Mouse (Mus musculus): ENCODE measurements at regions not wholly inside any gene's neighbourhood (a gene's known extent, or its start where the extent isn't known, plus 50 kb on each side); places are given as distances from the start of the nearest gene placed in this dataset.

DNA sequence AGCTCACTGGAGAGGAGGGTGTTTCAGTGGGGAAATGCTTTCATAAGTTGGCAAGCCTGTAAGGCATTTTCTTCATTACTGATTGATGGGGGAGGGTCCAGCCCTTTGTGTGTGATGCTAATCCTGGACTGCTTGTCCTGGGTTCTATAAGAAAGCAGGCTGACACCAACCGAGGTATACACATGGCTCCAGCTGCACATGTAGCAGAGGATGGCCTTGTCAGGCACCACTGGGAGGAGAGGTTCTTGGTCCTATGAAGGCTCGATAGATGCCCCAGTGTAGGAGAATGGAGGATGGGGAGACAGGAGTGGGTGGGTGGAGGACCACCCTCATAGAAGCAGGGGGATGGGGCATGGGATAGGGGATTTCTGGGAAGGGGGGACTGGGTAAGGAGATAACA lies 151.0 kb downstream of the Fam173b start:
- Histone ChIP-seq H3K9ac (ENCODE audit: low read depth, poor library complexity, severe bottlenecking) (no peak overlapping the region), H3K4me3 (ENCODE audit: low read depth, low read length) (no peak overlapping the region), H3K9me3 (replicated peaks; ENCODE audit: control insufficient read depth, insufficient read depth, low read length, poor library complexity, severe bottlenecking) (no peaks in the 10 kb centered on the region), H3K27ac (ENCODE audit: insufficient read depth, low read length) (no peak overlapping the region), H3K36me3 (ENCODE audit: control insufficient read depth, insufficient read depth, low read length, poor library complexity, severe bottlenecking) (no peaks in the 10 kb centered on the region), H3K4me1 (ENCODE audit: control insufficient read depth, insufficient read depth, low read length) (no peaks in the 10 kb centered on the region), H3K27me3 (ENCODE audit: control insufficient read depth, insufficient read depth, low read length, poor library complexity, severe bottlenecking) (no peaks in the 10 kb centered on the region)
- TF ChIP-seq EP300 (IDR thresholded peaks at IDR 0.05; ENCODE audit: insufficient read depth, low read depth, low read length) (no peak), POLR2A (IDR thresholded peaks at IDR 0.05; ENCODE audit: insufficient read depth, low read length) (no peak), CTCF (IDR thresholded peaks at IDR 0.05; ENCODE audit: low read depth, low read length) (no peak)

DNA sequence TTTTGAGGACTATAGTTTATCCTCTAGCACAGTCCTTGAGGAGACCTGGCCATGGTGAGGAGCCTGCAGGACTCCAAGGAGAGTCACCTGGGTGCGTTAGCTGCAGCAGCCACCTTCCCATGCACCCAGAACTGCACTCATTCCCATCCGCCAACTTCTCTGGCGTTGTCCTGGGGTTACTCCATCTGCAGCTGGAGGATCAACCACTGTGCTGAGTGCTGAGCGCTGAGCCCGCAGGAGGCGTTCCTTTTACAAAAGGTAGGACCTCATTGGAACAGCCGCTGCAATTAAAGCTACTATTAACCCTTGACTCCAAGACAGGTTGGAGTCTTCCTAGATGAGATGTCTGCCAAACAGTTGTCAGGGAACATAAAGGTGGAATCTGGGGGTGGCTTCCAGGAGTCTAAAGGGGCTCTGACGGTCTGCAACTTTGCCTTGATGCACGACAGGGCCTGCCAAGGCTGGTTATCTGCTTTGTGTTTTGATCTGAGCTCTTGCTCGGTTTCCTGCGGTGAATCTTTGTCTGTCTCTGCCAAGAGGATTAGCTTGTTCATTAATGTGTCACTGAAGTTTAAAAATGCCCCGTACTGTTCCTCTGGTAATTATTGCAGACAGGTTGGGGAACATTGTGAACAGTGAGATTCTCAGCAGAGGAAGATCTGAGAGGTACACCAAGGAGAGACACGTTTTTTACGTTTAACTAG lies 152.1 kb downstream of the Fam173b start:
- H3K36me3 ChIP-seq (ENCODE audit: control insufficient read depth, insufficient read depth, low read length, poor library complexity, severe bottlenecking): no peaks in the 10 kb centered on the region
- TF ChIP-seq POLR2A (IDR thresholded peaks at IDR 0.05; ENCODE audit: insufficient read depth, low read length): no peak
- no peak for TF ChIP-seq EP300 (IDR thresholded peaks at IDR 0.05; ENCODE audit: insufficient read depth, low read depth, low read length)
- TF ChIP-seq CTCF (IDR thresholded peaks at IDR 0.05; ENCODE audit: low read depth, low read length): no peak
- H3K27me3 ChIP-seq (ENCODE audit: control insufficient read depth, insufficient read depth, low read length, poor library complexity, severe bottlenecking): no peaks in the 10 kb centered on the region
- no peaks in the 10 kb centered on the region for H3K4me1 ChIP-seq (ENCODE audit: control insufficient read depth, insufficient read depth, low read length)
- no peak overlapping the region for H3K27ac ChIP-seq (ENCODE audit: insufficient read depth, low read length)
- no peaks in the 10 kb centered on the region for H3K9me3 ChIP-seq (replicated peaks; ENCODE audit: control insufficient read depth, insufficient read depth, low read length, poor library complexity, severe bottlenecking)
- no peak overlapping the region for H3K9ac ChIP-seq (ENCODE audit: low read depth, poor library complexity, severe bottlenecking)
- no peak overlapping the region for H3K4me3 ChIP-seq (ENCODE audit: low read depth, low read length)

DNA sequence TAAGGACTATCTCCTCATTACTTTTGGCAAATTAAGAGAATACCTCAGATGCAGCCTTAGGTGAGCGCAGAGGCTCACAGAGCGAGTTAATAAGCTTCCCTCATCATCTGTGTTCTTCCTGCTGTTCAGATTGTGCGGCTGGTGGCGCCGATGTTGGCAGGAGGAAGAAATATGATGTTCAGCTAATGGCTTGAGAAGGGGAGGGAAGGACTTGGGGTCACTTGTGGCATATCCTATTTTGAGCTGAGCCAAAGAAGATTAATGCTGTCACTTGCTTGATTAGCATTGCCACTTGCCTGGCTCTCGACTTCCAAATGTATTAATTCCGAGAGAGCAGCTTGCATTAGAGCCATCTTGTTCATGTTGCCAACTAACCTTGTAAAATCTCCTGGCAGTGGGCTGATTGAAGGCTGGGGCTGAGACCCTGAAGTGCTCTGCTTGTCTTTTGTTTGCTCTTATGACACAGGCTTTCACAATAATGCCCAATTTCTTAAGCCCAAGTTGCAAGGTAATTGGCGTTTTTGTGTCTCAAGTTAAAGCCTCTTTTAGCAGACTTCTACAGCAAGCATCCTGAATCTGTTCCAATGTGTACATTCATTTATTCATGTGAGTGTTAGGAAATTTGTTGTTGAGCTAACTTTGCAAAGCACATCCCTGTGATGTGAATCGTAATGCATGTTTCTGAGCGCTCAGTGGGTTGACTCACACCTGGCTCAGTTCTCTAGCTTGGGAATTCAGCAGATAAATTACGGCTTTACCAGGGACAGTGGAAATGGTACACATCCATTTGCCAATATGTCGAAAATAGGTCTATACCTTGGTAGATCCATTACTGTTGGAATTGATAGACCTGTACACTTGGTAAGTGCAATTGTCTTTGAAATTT lies 167.6 kb downstream of the Fam173b start:
- H3K4me3 ChIP-seq (ENCODE audit: low read depth, low read length): no peak overlapping the region
- no peaks in the 10 kb centered on the region for H3K27me3 ChIP-seq (ENCODE audit: control insufficient read depth, insufficient read depth, low read length, poor library complexity, severe bottlenecking)
- no peaks in the 10 kb centered on the region for H3K4me1 ChIP-seq (ENCODE audit: control insufficient read depth, insufficient read depth, low read length)
- no peak overlapping the region for H3K9ac ChIP-seq (ENCODE audit: low read depth, poor library complexity, severe bottlenecking)
- TF ChIP-seq CTCF (IDR thresholded peaks at IDR 0.05; ENCODE audit: low read depth, low read length) (no peak), EP300 (IDR thresholded peaks at IDR 0.05; ENCODE audit: insufficient read depth, low read depth, low read length) (no peak), POLR2A (IDR thresholded peaks at IDR 0.05; ENCODE audit: insufficient read depth, low read length) (no peak)
- no peaks in the 10 kb centered on the region for H3K36me3 ChIP-seq (ENCODE audit: control insufficient read depth, insufficient read depth, low read length, poor library complexity, severe bottlenecking)
- no peak overlapping the region for H3K27ac ChIP-seq (ENCODE audit: insufficient read depth, low read length)
- no peaks in the 10 kb centered on the region for H3K9me3 ChIP-seq (replicated peaks; ENCODE audit: control insufficient read depth, insufficient read depth, low read length, poor library complexity, severe bottlenecking)

DNA sequence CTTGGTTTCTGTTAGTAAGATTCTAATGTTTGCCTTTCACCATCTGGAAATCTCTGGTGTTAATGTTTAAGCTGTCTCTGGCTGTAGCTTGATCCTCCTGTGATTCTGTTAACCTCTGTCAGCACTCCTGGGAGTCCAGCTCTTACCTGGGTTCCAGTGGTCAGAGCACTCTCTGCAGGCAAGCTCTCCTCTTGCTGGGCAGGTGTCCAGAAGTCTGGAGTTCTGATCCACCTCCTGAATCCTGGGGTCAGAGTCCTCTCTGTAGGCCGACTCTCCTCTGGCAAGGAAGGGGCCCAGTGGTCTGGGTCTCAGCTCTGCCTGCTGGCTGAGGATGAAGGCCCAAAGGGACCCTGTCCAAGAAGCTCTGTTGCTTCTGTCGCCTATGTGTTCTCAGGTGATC lies 181.4 kb downstream of the Fam173b start:
- TF ChIP-seq CTCF (IDR thresholded peaks at IDR 0.05; ENCODE audit: low read depth, low read length) (no peak), POLR2A (IDR thresholded peaks at IDR 0.05; ENCODE audit: insufficient read depth, low read length) (no peak), EP300 (IDR thresholded peaks at IDR 0.05; ENCODE audit: insufficient read depth, low read depth, low read length) (no peak)
- Histone ChIP-seq H3K4me1 (ENCODE audit: control insufficient read depth, insufficient read depth, low read length) (no peaks in the 10 kb centered on the region), H3K27ac (ENCODE audit: insufficient read depth, low read length) (no peak overlapping the region), H3K9me3 (replicated peaks; ENCODE audit: control insufficient read depth, insufficient read depth, low read length, poor library complexity, severe bottlenecking) (no peaks in the 10 kb centered on the region), H3K36me3 (ENCODE audit: control insufficient read depth, insufficient read depth, low read length, poor library complexity, severe bottlenecking) (no peaks in the 10 kb centered on the region), H3K9ac (ENCODE audit: low read depth, poor library complexity, severe bottlenecking) (no peak overlapping the region), H3K4me3 (ENCODE audit: low read depth, low read length) (no peak overlapping the region), H3K27me3 (ENCODE audit: control insufficient read depth, insufficient read depth, low read length, poor library complexity, severe bottlenecking) (no peaks in the 10 kb centered on the region)

DNA sequence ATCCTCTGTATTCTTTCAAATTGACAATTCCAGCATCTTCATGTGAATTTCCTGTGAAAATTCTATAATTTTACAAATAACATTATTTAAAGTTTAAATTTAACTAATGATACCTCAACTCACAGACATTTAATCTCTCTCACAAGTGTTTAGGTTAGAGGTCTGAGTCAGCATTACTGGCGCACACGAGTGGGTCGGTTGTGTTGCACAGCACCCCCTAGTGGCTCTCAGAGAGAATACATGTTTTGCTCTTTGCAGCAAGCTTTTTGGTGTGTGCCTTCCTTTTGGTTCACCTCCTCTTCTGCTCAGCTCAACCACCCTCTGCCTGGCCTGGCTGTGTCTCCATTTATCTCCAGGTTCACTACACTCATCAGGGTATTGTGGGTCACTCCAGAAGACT lies 183.4 kb downstream of the Fam173b start:
- Histone ChIP-seq H3K4me1 (ENCODE audit: control insufficient read depth, insufficient read depth, low read length) (no peaks in the 10 kb centered on the region), H3K36me3 (ENCODE audit: control insufficient read depth, insufficient read depth, low read length, poor library complexity, severe bottlenecking) (no peaks in the 10 kb centered on the region), H3K9me3 (replicated peaks; ENCODE audit: control insufficient read depth, insufficient read depth, low read length, poor library complexity, severe bottlenecking) (no peaks in the 10 kb centered on the region), H3K27me3 (ENCODE audit: control insufficient read depth, insufficient read depth, low read length, poor library complexity, severe bottlenecking) (no peaks in the 10 kb centered on the region), H3K27ac (ENCODE audit: insufficient read depth, low read length) (no peak overlapping the region), H3K4me3 (ENCODE audit: low read depth, low read length) (no peak overlapping the region), H3K9ac (ENCODE audit: low read depth, poor library complexity, severe bottlenecking) (no peak overlapping the region)
- no peak for TF ChIP-seq POLR2A (IDR thresholded peaks at IDR 0.05; ENCODE audit: insufficient read depth, low read length)
- peak; percentile 48 for TF ChIP-seq CTCF (IDR thresholded peaks at IDR 0.05; ENCODE audit: low read depth, low read length)

DNA sequence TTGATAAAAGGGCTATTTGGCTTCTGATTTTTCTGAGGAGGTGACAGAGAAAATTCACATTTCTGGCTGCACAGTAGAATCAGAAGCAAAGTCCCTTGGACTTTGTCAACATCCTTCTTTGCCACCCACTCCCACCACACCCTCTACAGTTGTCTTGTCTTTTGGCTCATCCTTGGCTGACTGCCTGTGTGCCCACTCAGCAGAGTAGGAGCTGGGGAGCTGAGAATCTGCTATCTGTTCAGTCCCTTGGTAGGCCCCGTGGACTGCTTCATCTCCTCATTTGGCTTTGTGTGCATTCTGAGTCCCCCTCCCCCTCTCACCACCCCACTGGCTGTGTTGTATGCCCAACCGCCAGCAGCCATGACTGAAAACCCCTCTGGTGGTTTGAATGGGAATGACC lies 197.2 kb downstream of the Fam173b start:
- Histone ChIP-seq H3K9ac (ENCODE audit: low read depth, poor library complexity, severe bottlenecking) (no peak overlapping the region), H3K36me3 (ENCODE audit: control insufficient read depth, insufficient read depth, low read length, poor library complexity, severe bottlenecking) (no peaks in the 10 kb centered on the region), H3K27me3 (ENCODE audit: control insufficient read depth, insufficient read depth, low read length, poor library complexity, severe bottlenecking) (no peaks in the 10 kb centered on the region), H3K4me3 (ENCODE audit: low read depth, low read length) (no peak overlapping the region), H3K27ac (ENCODE audit: insufficient read depth, low read length) (no peak overlapping the region), H3K4me1 (ENCODE audit: control insufficient read depth, insufficient read depth, low read length) (no peaks in the 10 kb centered on the region), H3K9me3 (replicated peaks; ENCODE audit: control insufficient read depth, insufficient read depth, low read length, poor library complexity, severe bottlenecking) (no peaks in the 10 kb centered on the region)
- TF ChIP-seq POLR2A (IDR thresholded peaks at IDR 0.05; ENCODE audit: insufficient read depth, low read length) (no peak), CTCF (IDR thresholded peaks at IDR 0.05; ENCODE audit: low read depth, low read length) (no peak), EP300 (IDR thresholded peaks at IDR 0.05; ENCODE audit: insufficient read depth, low read depth, low read length) (no peak)
